ENCODE assay signal across 8 mouse cellular contexts in the genomic region with DNA sequence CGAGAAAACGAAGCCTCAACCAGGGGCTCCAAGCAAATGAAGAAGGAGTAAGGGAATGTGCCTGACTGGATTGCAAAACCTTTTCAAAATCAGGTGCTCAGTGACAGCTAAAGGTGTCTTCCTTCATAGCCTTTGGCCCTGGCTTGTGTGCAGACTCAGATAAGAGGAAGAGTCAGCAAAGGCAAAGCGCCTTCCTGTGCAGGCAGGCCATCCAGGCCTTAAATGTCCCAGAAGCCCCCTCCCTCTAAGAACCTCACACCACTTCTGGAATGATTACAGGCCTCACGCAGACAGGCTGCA. TPM values are rescaled to one million over a fixed set of nuclear protein-coding genes. Genes with fewer than 3 reads are reported as not detected.
DNase-seq lines count a peak whose midpoint lies in the region; ATAC-seq lines count a peak whose summit lies in the region.

No protein-coding gene starts in this region.

- no peak for DNase-seq in lung, adult 18-20 months
- no peak for DNase-seq in embryonic facial prominence, embryonic 10.5 days (ENCODE audit: low spot score)
- DNase-seq in midbrain, embryonic 14.5 days: no peak
- no peak for DNase-seq in urinary bladder, postnatal 10 days (ENCODE audit: low spot score)
- no peak for DNase-seq in cerebellum, adult 11 months
- DNase-seq in testis, postnatal 14 days (ENCODE audit: low spot score): no peak

- peaks cover 11% of the 10 kb centered on the region for H3K4me1 ChIP-seq in lung, embryonic 15.5 days
- peaks cover 31% of the 10 kb centered on the region for H3K4me1 ChIP-seq in embryonic facial prominence, embryonic 10.5 days
- H3K4me1 ChIP-seq in midbrain, embryonic 14.5 days (ENCODE audit: control insufficient read depth, insufficient read depth, low read length): peaks cover 14% of the 10 kb centered on the region

- H3K9ac ChIP-seq in lung, embryonic 15.5 days: peak overlapping the region; percentile 90
- peak overlapping the region; percentile 81 for H3K9ac ChIP-seq in midbrain, embryonic 14.5 days (replicated peaks; ENCODE audit: low read length)

- peak overlapping the region; percentile 92 for H3K27ac ChIP-seq in lung, embryonic 15.5 days
- peak overlapping the region; percentile 94 for H3K27ac ChIP-seq in embryonic facial prominence, embryonic 10.5 days (replicated peaks)
- H3K27ac ChIP-seq in midbrain, embryonic 14.5 days (replicated peaks; ENCODE audit: low read depth, low read length): peak overlapping the region; percentile 91

- H3K9me3 ChIP-seq in lung, embryonic 15.5 days: no peaks in the 10 kb centered on the region
- H3K9me3 ChIP-seq in embryonic facial prominence, embryonic 10.5 days: no peaks in the 10 kb centered on the region
- H3K9me3 ChIP-seq in midbrain, embryonic 14.5 days (ENCODE audit: control insufficient read depth, low read length): no peaks in the 10 kb centered on the region

- peak overlapping the region; percentile 96 for H3K4me3 ChIP-seq in lung, embryonic 15.5 days
- H3K4me3 ChIP-seq in embryonic facial prominence, embryonic 10.5 days: peak overlapping the region; percentile 83
- peak overlapping the region; percentile 82 for H3K4me3 ChIP-seq in midbrain, embryonic 14.5 days (replicated peaks; ENCODE audit: low read depth, low read length)

- 10% methylated on average over 4 of the region's 4 CpGs for WGBS in lung, embryonic 15.5 days
- 9% methylated on average over 4 of the region's 4 CpGs for WGBS in embryonic facial prominence, embryonic 10.5 days
- 14% methylated on average over 4 of the region's 4 CpGs for WGBS in midbrain, embryonic 14.5 days

- peak overlapping the region; percentile 68 for H3K4me2 ChIP-seq in lung, embryonic 15.5 days
- peak overlapping the region; percentile 62 for H3K4me2 ChIP-seq in midbrain, embryonic 14.5 days (ENCODE audit: low read length)

- no peak for ATAC-seq in lung, embryonic 15.5 days (ENCODE audit: borderline replicate concordance, extremely low read depth, low FRiP score, low TSS enrichment)
- ATAC-seq in inflammation-experienced regulatory T-cells, adult 6 months: peak; percentile 30
- ATAC-seq in midbrain, embryonic 14.5 days (ENCODE audit: low FRiP score, low TSS enrichment): no peak; the same call in 1 of the 2 replicates

- H3K36me3 ChIP-seq in lung, embryonic 15.5 days: no peaks in the 10 kb centered on the region
- no peaks in the 10 kb centered on the region for H3K36me3 ChIP-seq in embryonic facial prominence, embryonic 10.5 days (replicated peaks)
- no peaks in the 10 kb centered on the region for H3K36me3 ChIP-seq in midbrain, embryonic 14.5 days (ENCODE audit: control insufficient read depth, insufficient read depth, low read length)

- H3K27me3 ChIP-seq in lung, embryonic 15.5 days: 0 out of 2 replicates have a peak, but pooled peaks cover under 1% of the 10 kb centered on the region
- H3K27me3 ChIP-seq in embryonic facial prominence, embryonic 10.5 days (replicated peaks; ENCODE audit: low read depth, poor library complexity, severe bottlenecking): no peaks in the 10 kb centered on the region; the same call in 1 of the 2 replicates
- no peaks in the 10 kb centered on the region for H3K27me3 ChIP-seq in midbrain, embryonic 14.5 days (ENCODE audit: control insufficient read depth, insufficient read depth, low read length)

RNA-seq across cellular contexts. Expression of a gene that starts 0.8 kb away (rescaled TPM):
- polyA plus RNA-seq in lung, embryonic 15.5 days (2015; fragmentation: Nextera tagmentation; extraction: Ambion mirVana): 9.9 and 12.0 TPM in 2 replicates
- polyA plus RNA-seq in embryonic facial prominence, embryonic 10.5 days (2016; fragmentation: Nextera tagmentation; extraction: Ambion mirVana): 12.2 and 13.7 TPM in 2 replicates
- polyA plus RNA-seq in inflammation-experienced regulatory T-cells, adult 6 months (2017; shearing (Covaris generic)): 10 to 100 TPM in 2 of 3 experiments, 1 to 10 TPM in 1; 9.3 to 16.0 (median 14.6) TPM
- 16.6 and 18.1 TPM in 2 replicates for polyA plus RNA-seq in midbrain, embryonic 14.5 days (2014; fragmentation: Nextera tagmentation; extraction: Ambion mirVana)

RNA-seq across cellular contexts. Expression of a gene that starts 52.7 kb away (rescaled TPM):
- polyA plus RNA-seq in lung, embryonic 15.5 days (2015; fragmentation: Nextera tagmentation; extraction: Ambion mirVana): 0.05 TPM in 1 of 2 replicates, not detected in the other
- 17.9 and 19.6 TPM in 2 replicates for polyA plus RNA-seq in embryonic facial prominence, embryonic 10.5 days (2016; fragmentation: Nextera tagmentation; extraction: Ambion mirVana)
- polyA plus RNA-seq in inflammation-experienced regulatory T-cells, adult 6 months (2017; shearing (Covaris generic)): under 1 TPM in 1 of 3 experiments, not detected in 2; 0.13 TPM
- 47.8 and 68.9 TPM in 2 replicates for polyA plus RNA-seq in midbrain, embryonic 14.5 days (2014; fragmentation: Nextera tagmentation; extraction: Ambion mirVana)

Comparison
In these comparisons a context has a peak if more than half of its experiments do, and no peak if none do; other contexts are left out.
1. RNA of a gene that starts 52.7 kb away (polyA plus RNA-seq): 47.8 to 68.9 TPM in midbrain, embryonic 14.5 days and 17.9 to 19.6 TPM in embryonic facial prominence, embryonic 10.5 days; 0.05 TPM in lung, embryonic 15.5 days and 0.13 TPM in inflammation-experienced regulatory T-cells, adult 6 months; every median in the first group is over 10 times any median in the second.
2. Peak in every context shown above with its lines, with median percentiles within 50 percentile points of each other: H3K27ac ChIP-seq and H3K4me3 ChIP-seq.